Mouse (Mus musculus): ENCODE measurements at regions not wholly inside any gene's neighbourhood (a gene's known extent, or its start where the extent isn't known, plus 50 kb on each side); places are given as distances from the start of the nearest gene placed in this dataset.

- no peak for TF ChIP-seq POLR2A (IDR thresholded peaks at IDR 0.05; ENCODE audit: borderline replicate concordance, extremely low read depth, insufficient read depth, insufficient read length, poor library complexity, severe bottlenecking)
- no peak for TF ChIP-seq CTCF (IDR thresholded peaks at IDR 0.05; ENCODE audit: borderline replicate concordance, extremely low read depth, insufficient read depth, insufficient read length)
These were observed 111.9 kb upstream of the Gjb5 start for GRCm38 (mm10) chr4:127469877-127470276.
